Mouse (Mus musculus) forebrain, postnatal 0 days (tissue): ENCODE results near the gene Cdh13. TPM values are rescaled to one million over a fixed set of nuclear protein-coding genes. Genes with fewer than 3 reads are reported as not detected.
A peak's percentile ranks its signal among the peaks of the same experiment; 100 is the strongest.

Experiments
- ATAC-seq: fragments of 200-750 bp; cut with Nextera tagmentation; 2 replicates; pipeline ENCODE4 v1.8.0; 2017; ENCODE audit warnings: mild to moderate bottlenecking, moderate library complexity
- DNase-seq: peaks from one replicate; pipeline ENCODE4 v3.0.0-alpha.2; 2015
- H3K27ac ChIP-seq: fragments of 300-500 bp; sonication (generic); 2 replicates; pipeline ENCODE4 v1.5.1; 2014; ENCODE audit warnings: low read depth, mild to moderate bottlenecking, antibody characterized with exemption, low read length, moderate library complexity, mixed read lengths
- H3K27me3 ChIP-seq: fragments of 300-500 bp; sonication (generic); 2 replicates; pipeline ENCODE4 v1.6.1; 2014; ENCODE audit warnings: mild to moderate bottlenecking, low read length, mixed read lengths; ENCODE audit not compliant: insufficient read depth
- H3K36me3 ChIP-seq: fragments of 300-500 bp; sonication (generic); 2 replicates; pipeline ENCODE4 v1.6.1; 2014; ENCODE audit warnings: mild to moderate bottlenecking, moderate library complexity; ENCODE audit not compliant: insufficient read depth
- H3K4me1 ChIP-seq: fragments of 300-500 bp; sonication (generic); 2 replicates; pipeline ENCODE4 v1.6.1; 2014; ENCODE audit warnings: antibody characterized with exemption; ENCODE audit not compliant: insufficient read depth
- H3K4me2 ChIP-seq: fragments of 300-500 bp; sonication (generic); 2 replicates; pipeline ENCODE4 v1.6.1; 2014; ENCODE audit warnings: low read depth, mild to moderate bottlenecking, moderate library complexity
- H3K4me3 ChIP-seq: fragments of 300-500 bp; sonication (generic); 2 replicates; pipeline ENCODE4 v1.5.1; 2014; ENCODE audit warnings: low read depth, low read length, mixed read lengths
- H3K9ac ChIP-seq: fragments of 300-500 bp; sonication (generic); 2 replicates; pipeline ENCODE4 v1.6.1; 2014; ENCODE audit warnings: mild to moderate bottlenecking
- H3K9me3 ChIP-seq: fragments of 300-500 bp; sonication (generic); 2 replicates; pipeline ENCODE4 v1.6.1; 2016; ENCODE audit warnings: low read length
- CTCF ChIP-seq: sonication (generic); IDR thresholded peaks from 2 replicates; pipeline ENCODE4 v1.5.1; 2016; ENCODE audit warnings: antibody characterized with exemption, control low read depth, low read depth
- WGBS: fragments of 180-500 bp; shearing (Covaris S2); extraction: QIAGEN DNeasy Blood & Tissue Kit; methylation state at CpG from one replicate; pipeline ENCODE4 v1.1.7; 2014; 5-methylcytosine and 5-hydroxymethylcytosine counted together
- polyA plus RNA-seq: library from polyadenylated mRNA; unstranded; fragments of >200 nt; fragmentation: Nextera tagmentation; extraction: Ambion mirVana; gene quantifications from 2 replicates; pipeline ENCODE4 v1.2.1, GENCODE M21; 2015
- total RNA-seq: library from RNA; depleted of rRNA; stranded (reverse); fragments of >200 nt; gene quantifications from 2 replicates; pipeline ENCODE4 v1.2.3, GENCODE M21; 2014

The Cdh13 gene
- total and polyA plus RNA-seq, 2 experiments from 2014 or later: 127 to 154 TPM

GRCm38 (mm10) chr8:119156454-119156921, 873.0 kb downstream of the Cdh13 start:
- H3K9me3 ChIP-seq: no peaks in the 10 kb centered on the region
- no peaks in the 10 kb centered on the region for H3K27me3 ChIP-seq
- no peaks in the 10 kb centered on the region for H3K36me3 ChIP-seq
- H3K9ac ChIP-seq: no peak overlapping the region
- H3K4me1 ChIP-seq: peaks cover 13% of the 10 kb centered on the region
- whole genome bisulfite sequencing: 44% methylated on average over 6 of the region's 6 CpGs
- no peak overlapping the region for H3K4me2 ChIP-seq
- no peak for TF ChIP-seq CTCF
- DNase-seq (peak; percentile 36), ATAC-seq (peak; percentile 42)
- no peak overlapping the region for H3K4me3 ChIP-seq
- H3K27ac ChIP-seq: no peak overlapping the region

DNA sequence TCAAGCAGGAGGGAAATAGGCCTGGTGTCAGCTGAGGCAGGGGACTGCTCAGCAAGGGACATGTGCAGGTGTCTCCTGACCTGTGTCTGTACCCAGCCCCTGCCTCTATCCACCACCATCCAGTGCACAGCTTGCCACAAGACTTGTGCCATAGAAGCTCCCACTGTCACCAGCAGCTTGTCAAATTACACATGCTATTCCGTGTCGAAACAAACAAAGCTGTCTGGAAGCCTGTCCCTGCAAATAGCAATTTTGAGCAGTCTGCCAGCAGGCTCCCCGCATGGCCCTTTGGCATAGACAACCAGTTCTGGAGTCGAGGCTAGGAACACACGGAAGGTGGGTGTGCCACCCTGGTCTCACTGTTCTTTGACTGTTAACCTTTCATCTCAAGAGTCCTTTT, 875.1 kb downstream of the Cdh13 start:
- TF ChIP-seq CTCF: no peak
- H3K4me2 ChIP-seq: no peak overlapping the region
- 23% methylated on average over 5 of the region's 5 CpGs for WGBS
- H3K36me3 ChIP-seq: no peaks in the 10 kb centered on the region
- no peak overlapping the region for H3K9ac ChIP-seq
- ATAC-seq (peak; percentile 88), DNase-seq (peak; percentile 84)
- peaks cover 13% of the 10 kb centered on the region for H3K4me1 ChIP-seq
- no peaks in the 10 kb centered on the region for H3K27me3 ChIP-seq
- H3K27ac ChIP-seq: 0 out of 2 replicates have a peak overlapping the region, but pooled peaks have one; percentile 29
- no peak overlapping the region for H3K4me3 ChIP-seq
- no peaks in the 10 kb centered on the region for H3K9me3 ChIP-seq

- no peak for ATAC-seq
- Histone ChIP-seq H3K4me2 (no peak overlapping the region), H3K4me1 (peaks cover 13% of the 10 kb centered on the region), H3K4me3 (no peak overlapping the region), H3K27me3 (no peaks in the 10 kb centered on the region), H3K36me3 (no peaks in the 10 kb centered on the region), H3K9ac (no peak overlapping the region), H3K27ac (no peak overlapping the region), H3K9me3 (no peaks in the 10 kb centered on the region)
- no peak for TF ChIP-seq CTCF
- 42% methylated on average over 8 of the region's 8 CpGs for WGBS
- DNase-seq: no peak
Observed at GRCm38 (mm10) chr8:119159794-119160193, 876.3 kb downstream of the Cdh13 start.

- Histone ChIP-seq H3K9me3 (no peaks in the 10 kb centered on the region), H3K9ac (no peak overlapping the region), H3K4me1 (no peaks in the 10 kb centered on the region), H3K27ac (no peak overlapping the region), H3K4me2 (no peak overlapping the region), H3K36me3 (no peaks in the 10 kb centered on the region), H3K27me3 (no peaks in the 10 kb centered on the region), H3K4me3 (no peak overlapping the region)
- TF ChIP-seq CTCF: no peak
- ATAC-seq (no peak), DNase-seq (no peak)
- WGBS: 55% methylated on average over 5 of the region's 5 CpGs
Observed at GRCm38 (mm10) chr8:119164076-119164475, 880.5 kb downstream of the Cdh13 start.

DNA sequence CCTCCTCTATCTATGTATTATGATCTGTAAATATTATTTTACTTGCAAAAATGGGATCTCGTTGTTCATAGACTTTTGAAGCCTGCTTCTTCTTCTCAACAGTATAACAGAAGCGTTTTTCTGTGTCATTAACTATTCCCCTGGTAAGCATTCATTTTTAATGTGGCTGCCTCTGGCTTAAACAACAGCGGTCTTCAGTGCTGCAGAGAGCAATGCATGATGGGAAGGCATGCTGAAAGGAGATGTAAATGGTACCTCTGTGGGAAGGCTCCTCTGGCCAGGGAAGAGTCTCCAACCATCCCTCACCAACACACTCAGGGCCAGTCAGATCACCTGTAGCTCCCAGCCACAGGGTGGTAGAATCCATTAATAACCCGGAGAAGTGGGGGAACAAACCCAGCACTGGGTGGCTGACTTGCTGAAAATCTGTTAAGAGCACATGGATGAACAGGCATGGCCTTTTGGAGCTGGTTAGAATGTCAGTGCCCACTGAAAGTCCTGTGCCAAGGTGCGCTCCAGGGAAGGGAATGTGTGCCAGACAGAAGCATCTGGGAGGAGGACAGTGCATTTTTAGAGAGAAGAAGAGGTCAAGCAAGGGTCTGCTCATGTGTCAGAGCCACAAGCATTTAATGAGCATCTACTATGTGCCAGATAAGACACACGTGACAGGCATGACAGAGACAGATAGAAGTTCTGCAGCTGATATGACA, 893.8 kb downstream of the Cdh13 start:
- ATAC-seq: no peak
- DNase-seq: no peak
- WGBS: 75% methylated on average over 6 of the region's 6 CpGs
- Histone ChIP-seq H3K27me3 (no peaks in the 10 kb centered on the region), H3K36me3 (no peaks in the 10 kb centered on the region), H3K9ac (no peak overlapping the region), H3K4me2 (no peak overlapping the region), H3K4me3 (no peak overlapping the region), H3K27ac (no peak overlapping the region), H3K9me3 (no peaks in the 10 kb centered on the region), H3K4me1 (no peaks in the 10 kb centered on the region)
- TF ChIP-seq CTCF: no peak

GRCm38 (mm10) chr8:119180626-119181025, 897.1 kb downstream of the Cdh13 start:
- Histone ChIP-seq H3K9ac (no peak overlapping the region), H3K4me2 (no peak overlapping the region), H3K27me3 (no peaks in the 10 kb centered on the region), H3K4me1 (no peaks in the 10 kb centered on the region), H3K4me3 (no peak overlapping the region), H3K36me3 (no peaks in the 10 kb centered on the region), H3K9me3 (no peaks in the 10 kb centered on the region), H3K27ac (no peak overlapping the region)
- WGBS: 15% methylated on average over 13 of the region's 13 CpGs
- ATAC-seq (peak; percentile 34; the same call in 1 of the 2 replicates), DNase-seq (peak; percentile 57)
- no peak for TF ChIP-seq CTCF

GRCm38 (mm10) chr8:119195695-119196094, 912.2 kb downstream of the Cdh13 start:
- H3K27ac ChIP-seq: no peak overlapping the region

More at GRCm38 (mm10) chr8:119195695-119196094, 912.2 kb downstream of the Cdh13 start:
- H3K4me3 ChIP-seq: no peak overlapping the region
- peak; percentile 46 for TF ChIP-seq CTCF
- DNase-seq (no peak), ATAC-seq (no peak)
- no peaks in the 10 kb centered on the region; the same call in 1 of the 2 replicates for H3K36me3 ChIP-seq
- WGBS: 67% methylated on average over 8 of the region's 8 CpGs
- no peak overlapping the region for H3K9ac ChIP-seq
- H3K27me3 ChIP-seq: no peaks in the 10 kb centered on the region
- H3K9me3 ChIP-seq: no peaks in the 10 kb centered on the region
- H3K4me2 ChIP-seq: no peak overlapping the region
- peaks cover 7% of the 10 kb centered on the region; the same call in 1 of the 2 replicates for H3K4me1 ChIP-seq
